Mouse (Mus musculus): ENCODE data around the gene Inpp4b.

- TF ChIP-seq CTCF (IDR thresholded peaks at IDR 0.05; ENCODE audit: borderline replicate concordance, insufficient read depth, low read length) (no peak), POLR2A (IDR thresholded peaks at IDR 0.05; ENCODE audit: low read depth, low read length) (no peak)
Measured at GRCm38 (mm10) chr8:81449798-81450197, 107.4 kb downstream of the Inpp4b start.

Data from embryonic fibroblast, embryonic 13.5 days (primary cell).